Mouse (Mus musculus): ENCODE measurements around the gene Iqcf1. TPM values are rescaled to one million over a fixed set of nuclear protein-coding genes. Genes with fewer than 3 reads are reported as not detected.
A peak's percentile ranks its signal among the peaks of the same experiment; 100 is the strongest.

Gene Iqcf1
- polyA plus RNA-seq, 1 experiment from 2014 or later, result not detected

DNA sequence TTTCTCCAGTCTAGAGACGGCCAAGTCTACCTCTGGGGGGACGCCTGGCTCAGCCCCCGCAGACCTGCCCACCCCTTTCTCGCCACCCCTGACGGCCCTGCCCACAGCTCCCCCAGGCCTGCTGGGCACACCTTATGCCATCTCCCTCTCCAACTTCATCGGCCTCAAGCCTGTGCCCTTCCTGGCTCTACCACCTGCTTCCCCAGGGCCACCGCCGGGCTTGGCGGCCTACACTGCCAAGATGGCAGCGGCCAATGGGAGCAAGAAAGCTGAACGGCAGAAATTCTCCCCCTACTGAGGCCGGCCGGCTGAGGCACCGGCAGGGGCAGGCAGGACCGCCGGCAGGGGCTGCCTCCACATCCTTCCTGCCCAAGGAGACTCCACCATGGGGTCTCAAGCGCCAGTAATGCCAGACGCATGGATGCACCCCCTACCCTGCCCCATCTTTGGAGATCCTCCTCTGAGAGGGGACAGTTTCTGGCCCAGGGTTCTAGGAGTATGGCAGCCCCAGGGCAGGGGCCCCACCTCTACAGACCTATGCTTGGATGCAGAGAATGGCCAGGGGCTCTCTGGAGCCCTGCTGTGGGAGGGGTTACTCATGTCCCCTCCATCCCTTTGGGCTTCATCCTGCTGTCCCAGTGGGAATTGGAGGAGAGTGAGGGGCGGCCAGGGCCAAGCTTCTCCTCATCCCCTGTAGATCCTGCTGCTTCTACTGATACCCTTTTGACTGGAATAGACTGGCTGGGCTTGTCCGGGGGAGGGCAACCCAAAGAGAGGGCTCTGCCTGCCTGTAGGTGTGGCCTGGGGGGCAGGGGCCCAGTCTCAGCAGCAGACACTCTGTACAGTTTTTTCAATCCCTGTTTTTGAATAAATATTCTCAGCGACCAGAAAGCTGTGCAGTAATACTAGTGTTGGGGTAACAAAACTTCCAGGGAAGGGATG is 36.4 kb upstream of the Iqcf1 start:
- Histone ChIP-seq H3K9ac (replicated peaks; ENCODE audit: low read depth, low read length) (no peak overlapping the region), H3K4me2 (ENCODE audit: low read length) (no peak overlapping the region), H3K4me3 (replicated peaks; ENCODE audit: low read length) (no peak overlapping the region), H3K27me3 (replicated peaks; ENCODE audit: control insufficient read depth, insufficient read depth, low read length) (no peaks in the 10 kb centered on the region), H3K36me3 (ENCODE audit: control insufficient read depth, insufficient read depth) (peaks cover 16% of the 10 kb centered on the region; the same call in 1 of the 2 replicates), H3K9me3 (ENCODE audit: control insufficient read depth, low read length) (no peaks in the 10 kb centered on the region), H3K27ac (ENCODE audit: low read length) (no peak overlapping the region), H3K4me1 (replicated peaks; ENCODE audit: control insufficient read depth, insufficient read depth, low read length) (peaks cover 26% of the 10 kb centered on the region)
- WGBS, result 79% methylated on average over 21 of the region's 21 CpGs
- no peak for ATAC-seq

DNA sequence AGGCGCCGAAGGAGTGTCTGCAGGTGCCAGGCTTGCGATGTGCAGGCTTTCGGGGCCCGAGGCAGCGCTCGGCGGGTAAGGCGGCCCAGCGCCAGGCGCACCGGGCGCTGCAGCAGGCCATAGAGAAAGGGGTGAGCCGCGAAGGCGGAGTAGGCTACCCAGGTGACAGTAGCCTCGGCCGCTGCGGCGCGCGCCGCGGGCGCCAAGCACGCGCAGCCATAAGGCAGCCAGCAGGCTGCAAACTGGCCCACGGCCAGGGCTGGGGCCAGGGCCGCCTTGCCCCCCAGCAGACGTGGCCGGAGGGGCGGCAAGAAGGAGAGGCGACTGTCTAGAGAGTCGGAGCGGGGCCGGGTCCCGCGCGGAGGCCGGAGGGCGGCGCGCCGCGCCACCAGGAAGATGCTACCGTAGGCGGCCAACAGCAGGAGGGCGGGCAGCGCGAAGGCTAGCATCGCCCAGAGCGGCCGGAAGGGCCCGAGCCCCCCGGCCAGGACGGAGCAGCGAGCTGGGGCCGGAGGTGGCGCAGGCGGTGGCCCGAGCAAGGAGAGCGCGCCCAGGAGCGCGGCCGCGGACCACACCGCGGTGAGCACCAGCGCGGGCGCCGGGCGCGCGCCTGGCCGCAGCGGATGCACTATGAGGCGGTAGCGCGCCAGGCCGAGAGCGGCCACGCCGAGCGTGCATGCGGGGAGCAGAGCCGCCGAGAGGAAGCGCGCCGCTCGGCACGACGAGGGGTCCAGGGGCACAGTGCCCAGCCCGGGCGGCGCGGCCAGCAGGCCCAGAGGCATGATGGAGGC is 34.8 kb upstream of the Iqcf1 start:
- Histone ChIP-seq H3K4me1 (replicated peaks; ENCODE audit: control insufficient read depth, insufficient read depth, low read length) (peaks cover 20% of the 10 kb centered on the region), H3K36me3 (ENCODE audit: control insufficient read depth, insufficient read depth) (peaks cover 16% of the 10 kb centered on the region; the same call in 1 of the 2 replicates), H3K9ac (replicated peaks; ENCODE audit: low read depth, low read length) (peak overlapping the region; percentile 83), H3K4me2 (ENCODE audit: low read length) (peak overlapping the region; percentile 95), H3K4me3 (replicated peaks; ENCODE audit: low read length) (peak overlapping the region; percentile 63), H3K9me3 (ENCODE audit: control insufficient read depth, low read length) (no peaks in the 10 kb centered on the region), H3K27ac (ENCODE audit: low read length) (peak overlapping the region; percentile 67), H3K27me3 (replicated peaks; ENCODE audit: control insufficient read depth, insufficient read depth, low read length) (no peaks in the 10 kb centered on the region)
- peak; percentile 81 for ATAC-seq
- 2% methylated on average over 87 of the region's 99 CpGs for WGBS

DNA sequence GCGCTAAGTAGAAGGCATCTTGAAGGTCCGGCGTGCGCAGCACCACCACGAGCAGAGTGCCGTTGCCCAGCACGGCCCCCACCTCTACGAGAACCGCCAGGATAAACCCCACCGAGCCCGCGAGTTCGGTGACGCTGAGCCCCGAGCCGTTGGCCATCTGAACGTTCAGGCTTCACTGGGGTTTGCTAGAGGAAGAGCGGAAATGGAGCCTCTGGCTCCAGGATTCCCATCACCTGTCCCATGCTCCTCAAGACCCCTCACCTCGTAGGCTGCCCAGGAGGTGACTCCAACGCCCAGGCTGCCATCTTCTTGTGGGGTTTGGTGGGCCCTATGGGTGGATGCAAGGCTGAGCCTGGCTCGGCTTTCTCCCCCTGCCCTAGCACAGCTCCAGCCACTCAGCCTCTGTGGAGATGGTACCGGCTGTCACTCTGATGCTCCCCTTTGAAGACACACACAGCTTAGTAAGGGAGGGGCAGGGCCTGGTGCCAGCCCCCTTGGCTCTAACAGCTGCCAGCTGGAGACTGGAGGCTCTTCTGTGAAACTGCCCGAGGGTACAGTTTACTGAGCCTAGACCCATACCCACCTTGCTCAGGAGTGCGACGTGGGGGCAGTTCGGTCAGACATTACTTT is 34.1 kb upstream of the Iqcf1 start, which contains the start of gene Gpr62:
Gpr62 (minus strand) TSS at position 368 of the 630 bp plus-strand sequence.
- H3K4me1 ChIP-seq (replicated peaks; ENCODE audit: control insufficient read depth, insufficient read depth, low read length), result peaks cover 20% of the 10 kb centered on the region
- H3K27ac ChIP-seq (ENCODE audit: low read length), result peak within 1 kb of the TSS; percentile 67
- ATAC-seq, result peak; percentile 51
- H3K27me3 ChIP-seq (replicated peaks; ENCODE audit: control insufficient read depth, insufficient read depth, low read length), result no peaks in the 10 kb centered on the region
- 21% methylated on average over 26 of the region's 26 CpGs for WGBS
- peak within 1 kb of the TSS; percentile 95 for H3K4me2 ChIP-seq (ENCODE audit: low read length)
- peaks cover 16% of the 10 kb centered on the region; the same call in 1 of the 2 replicates for H3K36me3 ChIP-seq (ENCODE audit: control insufficient read depth, insufficient read depth)
- peak within 1 kb of the TSS; percentile 63 for H3K4me3 ChIP-seq (replicated peaks; ENCODE audit: low read length)
- H3K9ac ChIP-seq (replicated peaks; ENCODE audit: low read depth, low read length), result peak within 1 kb of the TSS; percentile 83
- no peaks in the 10 kb centered on the region for H3K9me3 ChIP-seq (ENCODE audit: control insufficient read depth, low read length)

DNA sequence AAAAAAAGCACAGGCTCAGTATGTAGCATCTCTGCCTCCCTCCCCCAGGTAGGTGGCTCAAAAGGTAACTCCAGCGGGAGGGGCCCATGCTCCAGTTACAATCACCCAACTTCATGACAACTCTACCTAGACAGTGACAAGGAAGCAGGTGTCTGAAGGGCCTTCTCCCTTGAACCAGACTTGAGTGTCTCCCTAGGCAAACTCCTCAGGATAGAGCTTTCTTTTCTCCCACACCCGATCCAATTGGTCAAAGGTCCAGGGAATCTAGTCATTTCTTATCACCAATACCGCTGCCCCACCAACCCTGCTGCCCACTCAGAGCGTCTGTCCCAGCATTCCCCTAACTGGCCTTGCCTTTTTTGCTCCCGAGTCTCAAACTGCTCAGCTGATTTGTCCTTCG is 33.0 kb upstream of the Iqcf1 start:
- Histone ChIP-seq H3K27me3 (replicated peaks; ENCODE audit: control insufficient read depth, insufficient read depth, low read length) (no peaks in the 10 kb centered on the region), H3K4me2 (ENCODE audit: low read length) (no peak overlapping the region), H3K9ac (replicated peaks; ENCODE audit: low read depth, low read length) (no peak overlapping the region), H3K27ac (ENCODE audit: low read length) (no peak overlapping the region), H3K9me3 (ENCODE audit: control insufficient read depth, low read length) (no peaks in the 10 kb centered on the region), H3K4me3 (replicated peaks; ENCODE audit: low read length) (no peak overlapping the region), H3K36me3 (ENCODE audit: control insufficient read depth, insufficient read depth) (peaks cover 12% of the 10 kb centered on the region; the same call in 1 of the 2 replicates), H3K4me1 (replicated peaks; ENCODE audit: control insufficient read depth, insufficient read depth, low read length) (peaks cover 20% of the 10 kb centered on the region)
- no peak for ATAC-seq
- 95% methylated on average over 6 of the region's 6 CpGs for WGBS

DNA sequence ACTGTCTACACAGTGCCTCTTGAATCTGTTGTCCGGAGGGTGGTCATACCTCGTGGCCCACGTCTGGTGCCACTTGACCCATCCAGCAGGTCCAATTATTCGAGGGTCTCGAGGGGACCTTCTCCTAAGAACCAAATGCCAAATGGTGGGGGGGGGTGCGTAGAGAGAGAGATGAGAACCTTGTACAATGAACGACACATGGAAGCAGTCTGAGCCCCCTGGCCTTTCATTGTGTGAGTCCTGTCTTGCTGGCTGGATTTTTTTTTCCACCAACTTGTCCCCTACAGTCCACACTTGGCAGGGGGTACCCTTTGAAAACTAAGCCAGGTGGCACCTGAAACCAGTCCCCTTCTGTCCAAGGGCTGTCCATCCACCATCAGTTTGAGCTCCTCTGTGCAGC is 32.0 kb upstream of the Iqcf1 start:
- peaks cover 20% of the 10 kb centered on the region for H3K4me1 ChIP-seq (replicated peaks; ENCODE audit: control insufficient read depth, insufficient read depth, low read length)
- H3K27me3 ChIP-seq (replicated peaks; ENCODE audit: control insufficient read depth, insufficient read depth, low read length), result no peaks in the 10 kb centered on the region
- H3K9ac ChIP-seq (replicated peaks; ENCODE audit: low read depth, low read length), result no peak overlapping the region
- ATAC-seq, result no peak
- H3K36me3 ChIP-seq (ENCODE audit: control insufficient read depth, insufficient read depth), result 0 out of 2 replicates have a peak, but pooled peaks cover 9% of the 10 kb centered on the region
- no peak overlapping the region for H3K4me2 ChIP-seq (ENCODE audit: low read length)
- H3K27ac ChIP-seq (ENCODE audit: low read length), result no peak overlapping the region
- no peaks in the 10 kb centered on the region for H3K9me3 ChIP-seq (ENCODE audit: control insufficient read depth, low read length)
- WGBS, result 87% methylated on average over 7 of the region's 7 CpGs
- no peak overlapping the region for H3K4me3 ChIP-seq (replicated peaks; ENCODE audit: low read length)

DNA sequence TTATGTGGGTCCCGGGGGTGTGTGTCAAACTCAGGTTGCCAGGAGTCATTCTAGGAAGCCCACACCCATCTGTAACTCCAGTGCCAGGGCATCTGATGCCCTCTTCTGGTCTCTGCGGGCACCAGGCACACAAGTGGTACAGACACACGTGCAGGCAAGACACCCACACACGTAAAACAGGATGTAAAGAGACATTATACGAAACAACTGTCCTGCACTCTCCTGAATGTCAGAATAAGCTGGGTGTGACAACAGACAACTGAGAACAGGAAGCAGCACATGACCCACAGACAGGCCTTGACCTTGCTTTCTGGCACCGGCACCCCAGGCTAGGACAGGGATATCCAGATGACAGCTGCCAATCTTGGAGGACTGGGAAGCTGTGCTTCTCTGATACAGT is 30.4 kb upstream of the Iqcf1 start:
- 0 out of 2 replicates have a peak, but pooled peaks cover 1% of the 10 kb centered on the region for H3K36me3 ChIP-seq (ENCODE audit: control insufficient read depth, insufficient read depth)
- peaks cover 19% of the 10 kb centered on the region for H3K4me1 ChIP-seq (replicated peaks; ENCODE audit: control insufficient read depth, insufficient read depth, low read length)
- no peak overlapping the region for H3K4me3 ChIP-seq (replicated peaks; ENCODE audit: low read length)
- H3K27ac ChIP-seq (ENCODE audit: low read length), result no peak overlapping the region
- no peak overlapping the region for H3K4me2 ChIP-seq (ENCODE audit: low read length)
- H3K27me3 ChIP-seq (replicated peaks; ENCODE audit: control insufficient read depth, insufficient read depth, low read length), result no peaks in the 10 kb centered on the region
- 72% methylated on average over 6 of the region's 6 CpGs for WGBS
- no peak for ATAC-seq
- H3K9ac ChIP-seq (replicated peaks; ENCODE audit: low read depth, low read length), result no peak overlapping the region
- H3K9me3 ChIP-seq (ENCODE audit: control insufficient read depth, low read length), result no peaks in the 10 kb centered on the region

DNA sequence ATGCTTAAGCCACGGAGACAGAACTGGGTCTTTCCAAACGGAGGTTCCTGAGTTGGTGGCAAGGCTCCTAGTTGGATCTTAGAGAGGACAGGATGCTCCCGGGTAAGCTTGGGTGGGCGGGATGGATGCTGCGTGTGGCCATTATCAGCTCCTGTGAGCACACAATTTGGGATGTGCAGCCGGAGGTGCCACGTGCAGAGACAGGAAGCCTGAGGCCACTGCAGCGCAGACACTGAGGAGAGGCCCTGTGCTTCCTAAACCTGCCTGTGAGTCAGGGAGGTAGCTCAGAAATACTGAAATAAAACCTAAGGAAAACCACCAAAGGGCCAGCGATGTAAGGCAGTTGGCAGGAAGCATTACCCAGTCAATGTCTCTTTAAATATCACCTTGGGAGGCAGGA is 30.0 kb upstream of the Iqcf1 start:
- 75% methylated on average over 9 of the region's 9 CpGs for WGBS
- Histone ChIP-seq H3K9ac (replicated peaks; ENCODE audit: low read depth, low read length) (no peak overlapping the region), H3K4me2 (ENCODE audit: low read length) (no peak overlapping the region), H3K9me3 (ENCODE audit: control insufficient read depth, low read length) (no peaks in the 10 kb centered on the region), H3K4me1 (replicated peaks; ENCODE audit: control insufficient read depth, insufficient read depth, low read length) (peaks cover 16% of the 10 kb centered on the region), H3K27ac (ENCODE audit: low read length) (no peak overlapping the region), H3K4me3 (replicated peaks; ENCODE audit: low read length) (no peak overlapping the region), H3K27me3 (replicated peaks; ENCODE audit: control insufficient read depth, insufficient read depth, low read length) (no peaks in the 10 kb centered on the region), H3K36me3 (ENCODE audit: control insufficient read depth, insufficient read depth) (no peaks in the 10 kb centered on the region)
- no peak for ATAC-seq

DNA sequence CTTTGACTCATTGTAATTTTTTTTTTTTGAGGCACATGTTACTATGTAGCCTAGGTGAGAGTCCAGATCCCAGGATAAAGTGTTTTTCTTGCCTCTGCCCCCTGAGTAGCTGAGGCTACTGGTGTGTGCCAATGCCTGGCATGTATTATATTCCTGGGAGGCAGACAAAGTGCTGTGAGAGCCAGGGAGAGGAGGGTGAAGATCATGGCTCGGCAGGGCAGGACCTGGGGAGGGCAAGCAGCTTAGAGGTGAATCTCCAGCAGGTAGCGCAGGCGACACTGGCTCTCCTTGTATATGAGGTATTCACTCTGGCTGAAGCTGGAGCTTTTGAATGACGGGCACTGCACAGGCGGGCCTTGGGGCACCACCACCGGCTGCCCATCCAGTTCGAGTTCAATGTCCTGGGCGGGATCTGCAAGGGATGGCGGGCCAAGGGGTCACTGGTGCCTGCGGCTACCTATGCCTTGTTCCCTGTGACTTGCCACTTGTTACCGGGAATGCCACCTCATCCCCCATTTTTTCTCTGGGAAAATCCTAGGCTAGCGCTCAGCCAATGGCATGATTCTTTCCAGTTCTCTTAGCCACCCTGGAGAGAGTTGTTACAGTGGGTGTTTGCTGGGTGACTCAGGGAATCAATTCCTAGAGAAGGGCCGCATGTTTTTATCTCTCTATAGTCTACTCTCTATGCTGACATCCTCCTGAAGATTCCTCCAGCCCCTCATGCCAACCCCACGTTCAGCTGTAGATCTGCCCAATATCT is 28.6 kb upstream of the Iqcf1 start:
- Histone ChIP-seq H3K4me2 (ENCODE audit: low read length) (no peak overlapping the region), H3K9ac (replicated peaks; ENCODE audit: low read depth, low read length) (no peak overlapping the region), H3K27me3 (replicated peaks; ENCODE audit: control insufficient read depth, insufficient read depth, low read length) (no peaks in the 10 kb centered on the region), H3K36me3 (ENCODE audit: control insufficient read depth, insufficient read depth) (no peaks in the 10 kb centered on the region), H3K9me3 (ENCODE audit: control insufficient read depth, low read length) (no peaks in the 10 kb centered on the region), H3K4me3 (replicated peaks; ENCODE audit: low read length) (no peak overlapping the region), H3K27ac (ENCODE audit: low read length) (no peak overlapping the region), H3K4me1 (replicated peaks; ENCODE audit: control insufficient read depth, insufficient read depth, low read length) (0 out of 2 replicates have a peak, but pooled peaks cover 3% of the 10 kb centered on the region)
- no peak for ATAC-seq
- 59% methylated on average over 14 of the region's 14 CpGs for WGBS

Measured in forebrain, embryonic 16.5 days (tissue).